Mouse (Mus musculus) heart, adult 2 months (tissue): ENCODE measurements around the gene Olfr209.

ENCODE experiments used
- CTCF ChIP-seq: fragments of 200-600 bp; IDR thresholded peaks from 2 replicates; pipeline ENCODE4 v1.8.1; 2022; ENCODE audit warnings: antibody characterized with exemption, mild to moderate bottlenecking, moderate library complexity
- EP300 ChIP-seq: fragments of 200-500 bp; IDR thresholded peaks from 2 replicates; pipeline ENCODE4 v1.6.1; 2011; ENCODE audit warnings: low read depth, low read length, control low read depth; ENCODE audit not compliant: insufficient read depth
- POLR2A ChIP-seq: fragments of 200-500 bp; IDR thresholded peaks from 2 replicates; pipeline ENCODE4 v1.6.1; 2011; ENCODE audit warnings: mild to moderate bottlenecking, low read depth, low read length, control low read depth; ENCODE audit not compliant: insufficient read depth

DNA sequence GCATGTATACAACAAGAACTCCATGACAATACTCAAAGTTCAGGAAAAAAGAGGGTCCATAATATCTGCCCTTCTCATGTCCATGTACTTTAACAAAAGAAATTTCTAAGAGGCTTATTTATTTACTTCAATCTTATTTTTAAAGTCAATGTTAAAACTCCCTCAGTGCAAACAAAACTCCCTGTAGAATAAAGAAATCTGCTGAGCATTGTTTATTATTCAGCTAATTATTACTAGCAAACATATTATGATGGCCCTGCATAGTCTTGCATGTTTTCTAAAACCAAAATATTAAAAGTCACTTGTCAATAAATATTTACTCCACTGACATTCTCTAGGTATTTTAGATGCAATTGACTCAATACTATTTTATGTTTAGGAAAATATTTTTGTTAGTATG lies 32.8 kb downstream of the Olfr209 start, which contains the start of gene Olfr205:
- no peak for TF ChIP-seq CTCF
- no peak for TF ChIP-seq POLR2A
- no peak for TF ChIP-seq EP300
